Mouse (Mus musculus): ENCODE data around the gene Epas1. TPM values are rescaled to one million over a fixed set of nuclear protein-coding genes. Genes with fewer than 3 reads are reported as not detected.

Gene Epas1
- total RNA-seq, 2 experiments from 2014 or later, result 80.4 to 85.4 TPM

DNA sequence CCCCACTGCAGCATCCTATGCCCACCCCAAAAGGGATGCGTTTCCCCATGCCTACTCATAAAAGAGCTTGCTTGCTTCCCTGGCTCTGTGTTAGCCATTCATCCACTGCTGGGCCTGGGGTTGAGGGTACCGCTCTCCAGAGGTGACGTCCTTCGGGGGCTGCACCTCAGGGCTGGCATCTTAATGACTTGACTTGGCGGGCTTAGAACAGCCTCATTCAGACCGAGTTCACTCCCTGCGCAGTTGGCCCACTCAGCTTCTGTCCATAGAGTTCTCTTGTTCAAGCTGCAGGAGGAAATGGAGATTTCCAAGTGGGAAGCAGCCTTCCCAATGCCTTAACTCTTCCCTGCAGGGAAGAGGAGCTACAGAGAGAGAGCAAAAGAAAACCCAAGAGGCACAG is 32.1 kb downstream of the Epas1 start:
- peak in 1 of 2 experiments; percentile 15 for DNase-seq (ENCODE audit: low spot score in 2 of 2)

- DNase-seq (ENCODE audit: low spot score in 2 of 2), result no peak
These were observed 33.0 kb downstream of the Epas1 start for GRCm38 (mm10) chr17:86786496-86786895.

- DNase-seq (ENCODE audit: low spot score in 2 of 2), result no peak
These were observed 34.3 kb downstream of the Epas1 start for GRCm38 (mm10) chr17:86787805-86788204.

- no peak for DNase-seq (ENCODE audit: low spot score in 2 of 2)
These were observed 34.8 kb downstream of the Epas1 start for GRCm38 (mm10) chr17:86788316-86788715.

- DNase-seq (ENCODE audit: low spot score in 2 of 2), result no peak
These were observed 38.4 kb downstream of the Epas1 start for GRCm38 (mm10) chr17:86791925-86792324.

- DNase-seq (ENCODE audit: low spot score in 2 of 2), result no peak
These were observed 42.3 kb downstream of the Epas1 start for GRCm38 (mm10) chr17:86795773-86796172.

- no peak for DNase-seq (ENCODE audit: low spot score in 2 of 2)
These were observed 43.5 kb downstream of the Epas1 start for GRCm38 (mm10) chr17:86797031-86797430.

DNA sequence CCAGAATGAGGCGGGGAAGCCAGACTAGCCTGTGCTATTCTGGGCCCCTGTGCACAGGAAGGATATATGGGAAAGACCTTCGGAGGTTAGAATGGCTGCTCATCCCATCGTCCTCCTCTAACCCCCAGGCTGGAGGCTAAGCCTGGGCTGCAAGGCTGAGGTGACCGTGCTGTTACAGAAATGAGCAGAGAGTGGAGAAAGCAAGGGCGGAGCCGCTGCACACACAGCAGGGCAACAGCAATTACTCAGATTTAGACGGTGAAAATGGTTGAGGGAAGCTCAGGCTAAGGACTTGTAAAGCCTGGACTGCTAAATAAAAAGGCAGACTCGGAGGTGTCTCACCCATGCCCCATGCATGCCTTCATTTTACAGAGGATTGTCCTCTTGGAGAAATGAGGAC is 45.0 kb downstream of the Epas1 start:
- DNase-seq (ENCODE audit: low spot score in 2 of 2), result no peak

- no peak for DNase-seq (ENCODE audit: low spot score in 2 of 2)
These were observed 45.5 kb downstream of the Epas1 start for GRCm38 (mm10) chr17:86798951-86799350.

DNA sequence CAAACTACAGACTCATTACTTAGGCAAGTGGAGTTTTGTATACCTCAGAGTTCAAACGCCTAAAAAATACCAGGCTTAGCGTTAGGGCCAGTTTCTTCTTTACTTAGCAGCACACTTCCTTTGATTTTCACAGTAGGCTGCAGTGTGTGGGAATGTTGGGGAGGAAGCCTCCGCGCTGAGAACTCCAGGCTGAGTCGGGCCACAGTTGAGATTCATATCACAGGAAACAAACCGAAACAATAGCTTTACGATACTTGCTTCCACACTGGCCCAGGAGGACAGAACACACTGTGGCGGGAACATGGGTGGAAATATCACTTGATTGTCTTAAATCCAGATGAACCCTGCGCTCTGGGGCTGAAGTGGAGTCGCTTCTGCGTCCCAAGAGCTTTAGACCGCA is 47.0 kb downstream of the Epas1 start:
- DNase-seq (ENCODE audit: low spot score in 2 of 2), result no peak

GRCm38 (mm10) chr17:86801213-86801815 is 47.8 kb downstream of the Epas1 start:
- DNase-seq (ENCODE audit: low spot score in 2 of 2), result no peak

- no peak for DNase-seq (ENCODE audit: low spot score in 2 of 2)
These were observed 48.4 kb downstream of the Epas1 start for GRCm38 (mm10) chr17:86801876-86802275.

- DNase-seq (ENCODE audit: low spot score in 2 of 2), result no peak
These were observed 49.0 kb downstream of the Epas1 start for GRCm38 (mm10) chr17:86802351-86802985.

- no peak for DNase-seq (ENCODE audit: low spot score in 2 of 2)
These were observed 49.6 kb downstream of the Epas1 start for GRCm38 (mm10) chr17:86803147-86803546.

- no peak for DNase-seq (ENCODE audit: low spot score in 2 of 2)
These were observed 50.2 kb downstream of the Epas1 start for GRCm38 (mm10) chr17:86803653-86804052.

- peak in 1 of 2 experiments; percentile 10 for DNase-seq (ENCODE audit: low spot score in 2 of 2)
These were observed 58.5 kb downstream of the Epas1 start for GRCm38 (mm10) chr17:86812029-86812428.

GRCm38 (mm10) chr17:86814320-86814719 is 60.8 kb downstream of the Epas1 start:
- no peak for DNase-seq (ENCODE audit: low spot score in 2 of 2)

DNA sequence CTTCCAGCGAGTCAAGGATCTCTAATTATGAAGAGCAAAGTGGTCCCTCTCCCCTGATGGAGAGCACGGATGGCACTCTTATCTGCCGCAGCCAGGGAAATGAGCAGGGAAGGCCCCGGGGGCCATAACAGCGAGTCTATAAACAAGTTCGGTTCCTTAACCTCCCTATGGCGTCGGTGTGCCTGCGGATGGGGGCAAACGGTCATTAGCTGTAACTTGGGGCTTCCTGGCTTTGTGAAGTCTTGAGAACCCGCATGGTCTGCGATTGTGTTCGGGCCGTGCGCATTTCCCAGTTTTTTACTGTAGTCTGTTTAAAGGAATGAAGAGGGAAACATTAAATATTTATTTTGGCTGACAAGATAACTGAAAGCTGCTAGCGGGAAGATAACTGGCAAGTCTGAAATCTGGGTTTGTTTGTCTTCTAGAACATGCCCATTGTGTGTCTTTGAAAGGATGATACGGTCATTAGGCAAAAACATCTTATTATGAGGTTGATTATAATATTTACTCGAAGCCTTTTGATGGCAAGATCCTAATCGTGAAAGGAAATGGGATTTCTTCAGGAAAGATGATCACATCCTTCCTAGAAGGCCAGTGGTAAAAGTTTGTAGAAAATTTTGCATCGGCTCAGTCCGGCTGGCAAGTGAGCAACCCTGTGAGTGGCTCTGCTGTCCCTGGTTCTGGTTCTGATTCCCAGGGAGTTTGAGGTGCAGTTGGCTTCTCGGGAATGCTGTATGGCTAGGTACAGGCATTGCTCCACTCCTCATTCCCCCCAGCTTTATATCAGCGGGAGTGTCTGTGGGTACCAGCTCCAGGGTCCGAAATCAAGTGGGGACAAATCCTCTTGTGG is 61.7 kb downstream of the Epas1 start:
- no peak for DNase-seq (ENCODE audit: low spot score in 2 of 2)

DNA sequence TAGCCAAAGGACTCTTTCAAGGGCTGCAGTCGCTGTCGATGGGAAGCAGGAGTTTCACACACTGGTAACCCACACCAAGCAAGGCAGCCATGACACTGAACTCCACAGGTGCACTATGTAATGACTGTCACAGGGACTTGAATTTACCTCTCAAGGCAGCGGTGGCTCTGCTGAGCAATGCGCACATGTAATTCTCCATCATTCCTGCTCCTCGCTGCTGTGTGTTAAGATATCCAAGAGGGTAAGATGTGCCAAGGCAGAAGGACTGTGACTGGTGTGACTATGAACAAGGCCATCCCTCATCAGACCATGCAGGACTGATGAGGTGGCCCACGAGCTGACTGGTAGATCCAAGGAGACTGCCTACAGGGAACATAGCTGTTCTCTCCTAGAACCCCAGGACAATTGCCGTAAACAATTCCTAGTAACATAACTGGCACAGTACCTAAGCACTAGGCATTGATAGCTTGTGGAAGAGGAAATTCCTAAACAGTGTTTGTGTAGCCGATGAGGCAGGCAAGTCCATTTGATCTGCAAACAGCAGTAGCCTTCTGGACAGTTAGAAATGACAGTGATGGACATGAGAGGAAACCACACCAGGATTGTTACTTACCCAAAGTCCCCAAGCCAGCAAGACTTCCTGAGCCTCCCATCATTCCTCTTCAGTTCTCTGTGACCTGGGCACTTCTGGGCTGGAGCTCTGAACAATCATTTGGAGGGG is 68.7 kb downstream of the Epas1 start:
- no peak for DNase-seq (ENCODE audit: low spot score in 2 of 2)

GRCm38 (mm10) chr17:86824502-86825162 is 71.1 kb downstream of the Epas1 start:
- no peak for DNase-seq (ENCODE audit: low spot score in 2 of 2)
